Mouse (Mus musculus) cerebellum, adult 9-11 months (tissue): ENCODE results near the gene Usp7.

Experiments used
- DNase-seq: peaks from one replicate; pipeline ENCODE4 v3.0.0; 2022

Gene Usp7

DNA sequence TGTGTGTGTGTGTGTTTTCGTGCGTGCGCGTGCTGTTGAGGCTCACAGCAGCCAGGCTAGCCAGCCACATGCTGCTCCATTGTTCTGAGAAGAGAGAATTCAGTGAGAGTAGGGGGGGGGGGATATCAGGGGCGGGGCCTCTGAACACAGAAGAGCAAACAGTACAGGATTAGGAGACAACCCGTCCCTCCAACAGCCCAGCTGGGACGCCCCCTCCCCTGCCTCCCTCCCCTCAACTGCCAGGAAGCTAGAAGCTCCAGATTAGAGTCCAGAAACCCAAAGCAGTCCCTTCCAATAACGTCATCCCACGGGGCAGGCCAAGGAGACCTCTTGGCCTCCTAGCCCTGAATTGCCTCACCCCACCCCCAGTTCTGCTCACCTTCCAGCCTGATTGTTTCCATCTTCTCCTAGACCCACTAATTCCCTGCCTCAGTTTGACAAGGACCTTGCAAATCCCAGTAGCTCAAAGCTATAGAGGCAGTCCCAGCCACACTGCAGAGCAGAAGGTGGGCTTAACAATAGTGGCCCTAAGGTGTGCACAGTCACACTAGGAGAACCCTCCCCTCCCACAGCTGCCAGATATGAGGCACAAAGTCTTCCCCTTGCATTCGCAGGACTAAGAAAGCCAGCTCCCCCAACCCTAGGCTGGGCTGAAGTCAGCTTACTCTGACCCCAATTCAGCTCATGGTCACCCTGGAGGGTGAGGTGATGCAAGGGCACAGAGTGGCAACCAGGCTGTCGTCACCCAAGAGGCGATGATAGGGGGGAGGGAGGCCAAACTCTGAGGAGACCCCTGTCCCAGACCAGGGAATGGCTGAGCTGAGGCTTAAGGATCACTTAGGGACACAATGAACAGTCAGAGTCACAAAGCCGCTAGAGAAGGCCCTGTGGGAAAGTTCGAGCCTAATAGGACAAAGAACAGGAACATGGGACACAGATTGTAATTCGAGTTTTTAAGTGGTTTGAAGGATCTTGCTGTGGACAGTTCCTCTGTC is 121.8 kb downstream of the Usp7 start:
- no peak for DNase-seq

GRCm38 (mm10) chr16:8669432-8669831 is 122.7 kb downstream of the Usp7 start:
- DNase-seq, result no peak

- DNase-seq, result no peak
Measured at GRCm38 (mm10) chr16:8668386-8668785, 123.7 kb downstream of the Usp7 start.

- no peak for DNase-seq
Measured at GRCm38 (mm10) chr16:8667814-8668213, 124.3 kb downstream of the Usp7 start.

GRCm38 (mm10) chr16:8667261-8667660 is 124.8 kb downstream of the Usp7 start:
- no peak for DNase-seq

DNA sequence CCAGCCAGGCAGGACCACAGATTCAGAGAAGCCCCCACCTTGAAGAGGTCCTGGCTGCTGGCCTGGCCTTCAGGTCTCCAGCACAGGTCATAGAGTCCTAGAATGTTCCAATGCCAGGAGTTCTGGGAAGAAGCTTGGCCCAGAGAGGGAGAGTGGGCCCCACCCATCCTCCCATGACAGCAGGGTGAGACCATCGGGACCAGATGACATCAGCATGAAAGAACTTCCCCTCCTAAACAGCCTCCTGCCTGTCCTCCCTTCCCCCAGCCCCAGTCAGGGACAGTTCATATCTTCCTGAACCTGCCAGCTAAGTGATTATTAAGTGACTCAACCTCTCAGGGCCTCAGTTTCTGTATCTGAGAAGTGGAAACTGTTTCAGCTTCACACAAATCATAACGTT is 125.7 kb downstream of the Usp7 start:
- no peak for DNase-seq

DNA sequence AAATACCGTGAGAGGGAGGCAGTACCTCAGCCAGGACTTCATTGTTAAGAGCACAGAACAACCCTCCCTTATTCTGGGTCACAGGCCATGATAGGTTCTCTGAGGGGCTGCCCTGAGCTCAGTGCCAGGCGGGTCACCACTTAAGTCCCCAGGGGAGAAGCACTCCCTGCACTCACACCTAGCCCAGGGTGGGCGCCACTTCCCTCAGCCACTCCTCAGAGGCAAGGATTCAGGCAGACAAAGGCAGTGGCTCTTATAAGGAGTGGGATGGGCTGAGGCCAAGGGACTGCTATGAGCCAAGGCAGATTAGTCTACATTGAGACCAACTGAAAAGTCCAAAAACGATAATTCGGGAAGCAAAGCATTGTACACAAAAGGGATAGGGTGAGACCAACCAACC is 126.7 kb downstream of the Usp7 start:
- DNase-seq, result no peak

DNA sequence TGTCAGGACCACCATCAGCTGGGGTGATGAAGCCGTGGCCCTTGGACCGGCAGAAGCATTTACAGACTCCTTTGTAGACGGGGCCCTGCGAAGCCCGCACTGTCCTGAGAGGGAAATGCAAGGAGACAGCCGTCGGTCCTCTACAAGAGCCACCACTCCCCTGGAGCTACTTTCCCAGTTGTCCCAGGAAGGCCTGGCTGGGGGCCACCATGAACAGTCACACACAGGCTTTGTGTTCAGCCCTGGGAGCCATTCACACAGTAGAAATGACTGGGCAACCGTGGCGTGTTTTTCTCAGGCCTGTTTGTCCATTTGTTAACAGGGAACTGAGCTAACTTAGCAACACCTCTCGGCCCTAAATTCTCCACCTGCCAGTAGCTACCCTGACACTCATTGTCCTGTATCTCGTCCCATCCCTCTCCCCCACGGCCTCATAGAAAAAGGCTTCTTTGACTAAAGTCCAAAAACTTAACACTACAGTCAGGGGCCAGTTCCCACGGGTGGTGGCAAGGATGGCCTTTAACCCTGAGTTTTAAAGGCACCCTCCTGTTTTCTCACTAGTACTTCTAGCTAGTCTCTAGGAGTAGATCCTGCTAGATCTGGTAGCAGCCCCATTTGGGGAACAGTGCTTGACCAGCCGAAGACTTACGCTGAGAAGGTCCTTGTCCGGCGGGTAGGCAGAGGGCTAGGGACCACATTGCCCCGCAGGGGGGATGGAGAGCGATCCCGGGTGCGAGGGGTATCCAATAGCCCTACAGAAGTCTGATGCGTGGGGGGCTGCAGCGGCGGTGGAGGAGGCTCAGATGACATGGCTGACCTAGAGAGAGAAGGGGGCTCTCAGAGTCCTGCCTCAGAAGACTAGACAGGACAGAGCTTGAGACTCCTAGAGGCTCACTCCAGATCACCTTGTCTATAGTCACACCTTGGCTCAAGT is 128.2 kb downstream of the Usp7 start:
- no peak for DNase-seq

- DNase-seq, result no peak
Measured at GRCm38 (mm10) chr16:8663022-8663421, 129.1 kb downstream of the Usp7 start.

GRCm38 (mm10) chr16:8658764-8659163 is 133.3 kb downstream of the Usp7 start:
- DNase-seq, result no peak

GRCm38 (mm10) chr16:8658349-8658748 is 133.8 kb downstream of the Usp7 start:
- DNase-seq, result no peak

GRCm38 (mm10) chr16:8656256-8656655 is 135.9 kb downstream of the Usp7 start:
- DNase-seq, result no peak

GRCm38 (mm10) chr16:8655599-8655998 is 136.5 kb downstream of the Usp7 start:
- DNase-seq, result no peak

DNA sequence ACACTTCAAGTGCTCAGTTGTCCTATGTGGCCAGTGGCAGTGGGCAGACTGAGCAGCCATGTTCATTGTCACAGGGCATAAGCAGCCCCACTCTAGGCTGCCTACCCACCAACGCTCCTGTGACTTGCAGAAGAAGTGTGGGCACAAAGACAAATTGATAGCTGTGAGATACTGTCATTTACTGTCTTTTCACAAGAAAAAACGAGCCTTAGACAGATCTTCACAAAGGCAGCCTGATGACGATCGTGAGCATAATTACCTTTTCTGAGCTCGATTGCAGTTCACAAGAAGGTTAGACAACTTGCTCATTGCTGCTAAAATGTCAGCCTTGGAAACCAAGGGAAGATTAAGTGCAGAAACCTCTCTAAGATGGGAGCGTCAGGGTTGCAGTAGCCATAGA is 137.0 kb downstream of the Usp7 start:
- DNase-seq, result no peak

DNA sequence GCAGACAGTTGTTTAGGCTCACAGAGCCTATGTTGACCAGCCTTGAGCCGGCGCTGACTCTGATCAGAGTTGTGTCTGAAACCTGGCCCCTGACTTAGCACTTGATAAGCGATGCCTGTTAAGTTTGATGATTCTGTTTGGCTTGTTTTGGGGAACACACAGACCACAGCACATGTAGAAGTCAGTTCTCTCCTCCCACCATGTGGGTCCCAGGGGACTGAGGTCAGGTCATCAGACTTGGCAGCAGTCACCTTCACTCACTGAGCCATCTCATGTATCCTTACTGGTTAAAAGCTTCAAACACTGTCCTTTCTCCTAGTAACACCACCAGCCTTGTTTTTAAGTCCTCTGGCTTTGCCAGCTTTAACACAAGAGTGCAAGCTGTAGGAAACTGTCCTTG is 142.1 kb downstream of the Usp7 start:
- DNase-seq, result no peak

DNA sequence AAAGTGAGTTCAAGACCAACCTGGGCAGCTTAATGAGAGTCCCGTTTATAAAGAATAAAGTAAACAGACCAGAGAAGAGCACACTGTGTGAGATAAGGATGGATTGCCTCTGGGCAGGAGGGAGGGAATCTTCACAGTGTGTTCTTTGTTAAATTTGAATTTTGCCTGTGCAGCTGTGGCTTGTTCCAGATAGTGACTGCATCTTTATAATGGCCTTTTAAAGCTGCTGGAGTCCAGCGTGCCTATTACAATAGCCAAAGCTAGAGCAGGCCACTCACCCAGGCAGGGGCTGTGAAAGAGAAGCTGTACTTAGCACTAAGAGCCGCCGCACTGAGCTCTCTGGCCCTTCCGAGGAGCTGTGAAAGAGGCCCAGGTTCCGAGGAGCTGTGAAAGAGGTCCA is 146.6 kb downstream of the Usp7 start:
- DNase-seq, result no peak

- no peak for DNase-seq
Measured at GRCm38 (mm10) chr16:8643855-8644254, 148.3 kb downstream of the Usp7 start.
